In the genomic region with DNA sequence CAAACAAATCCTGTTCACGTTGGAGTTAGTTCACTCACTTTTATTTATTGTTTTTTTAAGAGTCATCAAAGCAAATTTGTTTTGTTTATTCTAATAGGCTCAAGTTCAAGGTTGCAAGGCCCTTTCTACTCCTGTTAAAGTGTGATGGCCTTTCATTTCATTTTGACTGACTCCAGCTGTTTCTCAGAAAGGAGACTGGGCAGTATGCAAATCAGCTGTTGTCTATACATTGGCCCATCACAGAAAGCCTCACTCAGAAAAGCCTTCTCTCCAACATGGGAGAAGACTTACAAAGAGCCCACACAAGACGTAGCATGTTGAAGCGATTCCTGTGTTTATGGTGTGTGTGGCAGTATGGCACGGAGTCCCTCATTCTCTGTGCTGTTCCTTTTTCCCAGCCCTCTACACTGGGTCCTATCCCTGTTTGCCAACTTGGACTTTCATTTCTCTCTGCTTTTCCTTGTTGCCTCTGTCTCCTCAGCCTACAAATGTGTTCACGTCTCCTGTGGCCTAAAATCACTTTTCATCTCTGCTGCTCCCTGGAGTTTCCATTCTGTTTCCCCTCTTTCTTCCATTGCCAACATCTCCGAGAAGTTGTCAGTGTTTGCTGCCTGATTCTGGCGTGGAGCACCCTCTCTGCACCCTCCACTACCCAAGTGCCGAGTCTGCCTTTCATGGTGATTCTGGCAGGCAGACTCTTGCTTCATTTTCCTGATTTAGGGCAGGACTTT, we compare ENCODE assay signal across 20 mouse cellular contexts. TPM values are rescaled to one million over a fixed set of nuclear protein-coding genes. Genes with fewer than 3 reads are reported as not detected.
DNase-seq lines count a peak whose midpoint lies in the region; ATAC-seq lines count a peak whose summit lies in the region.
"Had no signal": no experiment of that assay in that cellular context is flagged by ENCODE, and none has a peak within 500 bp of the region (broad histone marks: within the 10 kb centered on the region; RNA-seq: fewer than 3 reads in every experiment).

No protein-coding gene starts in this region.

- WGBS in forebrain, embryonic 16.5 days: 32% methylated on average over 8 of the region's 8 CpGs
- 64% methylated on average over 8 of the region's 8 CpGs for WGBS in forebrain, embryonic 12.5 days
- 69% methylated on average over 8 of the region's 8 CpGs for WGBS in midbrain, embryonic 16.5 days
- 67% methylated on average over 8 of the region's 8 CpGs for WGBS in midbrain, embryonic 15.5 days
- 60% methylated on average over 8 of the region's 8 CpGs for WGBS in hindbrain, embryonic 15.5 days

- H3K36me3 ChIP-seq in forebrain, embryonic 16.5 days (ENCODE audit: control insufficient read depth, insufficient read depth): no peaks in the 10 kb centered on the region
- no peaks in the 10 kb centered on the region for H3K36me3 ChIP-seq in forebrain, embryonic 12.5 days (replicated peaks)
- no peaks in the 10 kb centered on the region for H3K36me3 ChIP-seq in midbrain, embryonic 16.5 days (ENCODE audit: control insufficient read depth, insufficient read depth, low read length)
- no peaks in the 10 kb centered on the region for H3K36me3 ChIP-seq in midbrain, embryonic 15.5 days (replicated peaks)
- H3K36me3 ChIP-seq in hindbrain, embryonic 15.5 days: no peaks in the 10 kb centered on the region
- H3K36me3 ChIP-seq: heart, embryonic 15.5 days; liver, embryonic 13.5 days had no signal

- no peak for ATAC-seq in forebrain, embryonic 16.5 days
- ATAC-seq in forebrain, embryonic 12.5 days (ENCODE audit: low FRiP score): no peak
- ATAC-seq in midbrain, embryonic 16.5 days: peak; percentile 30
- ATAC-seq in midbrain, embryonic 15.5 days (replicated peaks): no peak
- 0 out of 2 replicates have a peak, but pooled peaks have one; percentile 35 for ATAC-seq in hindbrain, embryonic 15.5 days (ENCODE audit: low FRiP score, low read depth)
- ATAC-seq in megakaryocyte progenitor cell, adult 5-6 weeks (replicated peaks; ENCODE audit: poor library complexity): no peak

- H3K4me3 ChIP-seq in forebrain, embryonic 16.5 days (replicated peaks; ENCODE audit: low read length): no peak overlapping the region
- H3K4me3 ChIP-seq in forebrain, embryonic 12.5 days (replicated peaks): no peak overlapping the region
- H3K4me3 ChIP-seq in midbrain, embryonic 16.5 days (ENCODE audit: low read depth, low read length): no peak overlapping the region
- no peak overlapping the region for H3K4me3 ChIP-seq in midbrain, embryonic 15.5 days
- no peak overlapping the region for H3K4me3 ChIP-seq in hindbrain, embryonic 15.5 days
- H3K4me3 ChIP-seq: gastrocnemius, adult 2 months; heart, embryonic 15.5 days; liver, embryonic 13.5 days had no signal

- intact Hi-C loops in left cerebral cortex, postnatal 4 days (cut with DNase I): no loop called here

- no peak overlapping the region for H3K9ac ChIP-seq in forebrain, embryonic 16.5 days (replicated peaks; ENCODE audit: low read depth, low read length)
- no peak overlapping the region for H3K9ac ChIP-seq in forebrain, embryonic 12.5 days
- H3K9ac ChIP-seq in midbrain, embryonic 16.5 days (ENCODE audit: low read depth, low read length): no peak overlapping the region
- no peak overlapping the region for H3K9ac ChIP-seq in midbrain, embryonic 15.5 days
- no peak overlapping the region for H3K9ac ChIP-seq in hindbrain, embryonic 15.5 days
- H3K9ac ChIP-seq: heart, embryonic 15.5 days; liver, embryonic 13.5 days had no signal

- H3K9me3 ChIP-seq in forebrain, embryonic 16.5 days (ENCODE audit: control insufficient read depth, low read length): no peaks in the 10 kb centered on the region
- H3K9me3 ChIP-seq in forebrain, embryonic 12.5 days: no peaks in the 10 kb centered on the region
- no peaks in the 10 kb centered on the region for H3K9me3 ChIP-seq in midbrain, embryonic 16.5 days (replicated peaks; ENCODE audit: control insufficient read depth, low read length, poor library complexity, severe bottlenecking)
- H3K9me3 ChIP-seq in midbrain, embryonic 15.5 days: no peaks in the 10 kb centered on the region
- H3K9me3 ChIP-seq in hindbrain, embryonic 15.5 days: no peaks in the 10 kb centered on the region
- H3K9me3 ChIP-seq: heart, embryonic 15.5 days; liver, embryonic 13.5 days had no signal

- H3K4me1 ChIP-seq in forebrain, embryonic 16.5 days (replicated peaks; ENCODE audit: control insufficient read depth, insufficient read depth, low read length): peaks cover 20% of the 10 kb centered on the region
- peaks cover 9% of the 10 kb centered on the region for H3K4me1 ChIP-seq in forebrain, embryonic 12.5 days
- H3K4me1 ChIP-seq in midbrain, embryonic 16.5 days (ENCODE audit: control insufficient read depth, insufficient read depth, low read length): no peaks in the 10 kb centered on the region
- H3K4me1 ChIP-seq in midbrain, embryonic 15.5 days: 0 out of 2 replicates have a peak, but pooled peaks cover 6% of the 10 kb centered on the region
- H3K4me1 ChIP-seq in hindbrain, embryonic 15.5 days (replicated peaks): peaks cover 9% of the 10 kb centered on the region; the same call in 1 of the 2 replicates
- H3K4me1 ChIP-seq: heart, embryonic 15.5 days; liver, embryonic 13.5 days had no signal

- H3K4me2 ChIP-seq in forebrain, embryonic 16.5 days (ENCODE audit: low read length): no peak overlapping the region
- H3K4me2 ChIP-seq in forebrain, embryonic 12.5 days: no peak overlapping the region
- H3K4me2 ChIP-seq in midbrain, embryonic 16.5 days (ENCODE audit: low read length): no peak overlapping the region
- H3K4me2 ChIP-seq in midbrain, embryonic 15.5 days: no peak overlapping the region
- H3K4me2 ChIP-seq in hindbrain, embryonic 15.5 days: no peak overlapping the region
- H3K4me2 ChIP-seq: heart, embryonic 15.5 days; liver, embryonic 13.5 days had no signal

- H3K27me3 ChIP-seq in forebrain, embryonic 16.5 days (replicated peaks; ENCODE audit: control insufficient read depth, insufficient read depth, low read length): no peaks in the 10 kb centered on the region
- H3K27me3 ChIP-seq in forebrain, embryonic 12.5 days: no peaks in the 10 kb centered on the region
- H3K27me3 ChIP-seq in midbrain, embryonic 16.5 days (ENCODE audit: control insufficient read depth, insufficient read depth, low read depth, low read length): no peaks in the 10 kb centered on the region
- H3K27me3 ChIP-seq in midbrain, embryonic 15.5 days (replicated peaks): no peaks in the 10 kb centered on the region
- H3K27me3 ChIP-seq in hindbrain, embryonic 15.5 days: no peaks in the 10 kb centered on the region
- H3K27me3 ChIP-seq: heart, embryonic 15.5 days; liver, embryonic 13.5 days had no signal

- DNase-seq in left cerebral cortex, postnatal 4 days: peak; percentile 7
- DNase-seq in left cerebral cortex, adult 8-10 months (ENCODE audit: low spot score in 2 of 2): no peak
- DNase-seq: adrenal gland, postnatal 14 days; cerebellum, adult 8-10 months; cerebellum, postnatal 36 days; gastrocnemius, adult 2 months; heart, postnatal 36 days; kidney, adult 2 months; liver, embryonic 13.5 days; lung, postnatal 14 days; right cerebral cortex, postnatal 25 days; thymus, postnatal 25 days had no signal

- peak overlapping the region; percentile 28; the same call in 1 of the 2 replicates for H3K27ac ChIP-seq in forebrain, embryonic 16.5 days (ENCODE audit: low read length)
- no peak overlapping the region for H3K27ac ChIP-seq in forebrain, embryonic 12.5 days
- H3K27ac ChIP-seq in midbrain, embryonic 16.5 days (ENCODE audit: low read length): no peak overlapping the region
- no peak overlapping the region for H3K27ac ChIP-seq in midbrain, embryonic 15.5 days
- no peak overlapping the region for H3K27ac ChIP-seq in hindbrain, embryonic 15.5 days (replicated peaks)
- H3K27ac ChIP-seq: gastrocnemius, adult 2 months; heart, embryonic 15.5 days; kidney, postnatal 0 days; liver, embryonic 13.5 days had no signal

RNA-seq across cellular contexts. Expression of gene Nrcam, which starts 49.9 kb away (rescaled TPM):
- polyA plus RNA-seq in forebrain, embryonic 16.5 days (2015; fragmentation: Nextera tagmentation; extraction: Ambion mirVana): 129 and 139 TPM in 2 replicates
- 90.1 and 92.3 TPM in 2 replicates for polyA plus RNA-seq in forebrain, embryonic 12.5 days (2016; fragmentation: Nextera tagmentation; extraction: Ambion mirVana)
- 100 to 1,000 TPM; 323 to 345 TPM for total RNA-seq in left cerebral cortex, postnatal 4 days (2021)
- total RNA-seq in left cerebral cortex, adult 8-10 months (2022): 100 to 1,000 TPM; 422 to 491 (median 453) TPM
- polyA plus RNA-seq in midbrain, embryonic 16.5 days (2015; fragmentation: Nextera tagmentation; extraction: Ambion mirVana): 148 and 160 TPM in 2 replicates
- polyA plus RNA-seq in midbrain, embryonic 15.5 days (2015; fragmentation: Nextera tagmentation; extraction: Ambion mirVana): 137 and 157 TPM in 2 replicates
- 127 and 139 TPM in 2 replicates for polyA plus RNA-seq in hindbrain, embryonic 15.5 days (2015; fragmentation: Nextera tagmentation; extraction: Ambion mirVana)
- 0.37 TPM in 1 of 2 replicates, not detected in the other for total RNA-seq in megakaryocyte progenitor cell, adult 5-6 weeks (2015)
- total RNA-seq in megakaryocyte progenitor cell, adult 5-6 weeks (2017): 0.10 and 0.21 TPM in 2 replicates

Comparison
In these comparisons a context has a peak if more than half of its experiments do, and no peak if none do; other contexts are left out.
1. ATAC-seq: peak in midbrain, embryonic 16.5 days (single experiment) and hindbrain, embryonic 15.5 days (single experiment); none in forebrain, embryonic 16.5 days (single experiment), forebrain, embryonic 12.5 days (single experiment), midbrain, embryonic 15.5 days (single experiment) and megakaryocyte progenitor cell, adult 5-6 weeks (single experiment).